Mouse (Mus musculus) G1E (cell line): ENCODE measurements around the gene Crym. TPM values are rescaled to one million over a fixed set of nuclear protein-coding genes. Genes with fewer than 3 reads are reported as not detected.

Source experiments
- ATAC-seq: 2 replicates; pipeline ENCODE4 v1.8.0; 2016; ENCODE audit warnings: mild to moderate bottlenecking; ENCODE audit not compliant: insufficient number of reproducible peaks, poor library complexity, low FRiP score, severe bottlenecking; ENCODE audit errors: extremely low read depth
- DNase-seq: peaks from one replicate; pipeline ENCODE4 v3.0.0; 2012; ENCODE audit warnings: low spot score
- H3K27me3 ChIP-seq: 2 replicates; pipeline ENCODE4 v1.6.1; 2012; ENCODE audit warnings: mild to moderate bottlenecking, low read length, inconsistent platforms; ENCODE audit not compliant: insufficient read depth
- H3K36me3 ChIP-seq: replicated peaks from 2 replicates; pipeline ENCODE3; 2012; ENCODE audit warnings: mild to moderate bottlenecking, inconsistent platforms
- H3K4me1 ChIP-seq: 2 replicates; pipeline ENCODE4 v1.6.1; 2012; ENCODE audit warnings: low read depth, low read length, inconsistent platforms, mixed read lengths; ENCODE audit not compliant: insufficient read depth
- H3K4me3 ChIP-seq: 2 replicates; pipeline ENCODE4 v1.5.1; 2012; ENCODE audit warnings: low read depth, mild to moderate bottlenecking, inconsistent platforms, low read length, moderate library complexity, mixed read lengths
- H3K9me3 ChIP-seq: replicated peaks from 2 replicates; pipeline ENCODE4 v1.6.1; 2012; ENCODE audit warnings: inconsistent platforms
- CTCF ChIP-seq: IDR thresholded peaks from 2 replicates; pipeline ENCODE4 v1.5.1; 2012; ENCODE audit warnings: low read depth, low read length, inconsistent platforms, mixed read lengths
- GATA1 ChIP-seq: IDR thresholded peaks from 2 replicates; pipeline ENCODE4 v1.6.1; 2012; ENCODE audit warnings: borderline replicate concordance, low read length, inconsistent platforms, mixed read lengths
- GATA2 ChIP-seq: IDR thresholded peaks from 2 replicates; pipeline ENCODE4 v1.6.1; 2012; ENCODE audit warnings: low read depth, low read length, inconsistent platforms, borderline replicate concordance
- POLR2AphosphoS5 ChIP-seq: IDR thresholded peaks from 2 replicates; pipeline ENCODE4 v1.6.1; 2012; ENCODE audit warnings: low read depth, low read length, inconsistent platforms; ENCODE audit not compliant: insufficient replicate concordance
- TAL1 ChIP-seq: conservative IDR thresholded peaks from 2 replicates; pipeline ENCODE4 v1.6.1; 2012; ENCODE audit warnings: low read depth, low read length, inconsistent platforms, mixed read lengths
- polyA plus RNA-seq: library from polyadenylated mRNA; stranded (reverse); fragments of >175 nt; gene quantifications from 2 replicates; pipeline ENCODE4 v1.2.3, GENCODE M21; 2012
- total RNA-seq, 2 experiments: library from RNA; stranded (forward) in 1 of 2; stranded (reverse) in 1 of 2; fragments of 200-1000 nt in 1 of 2; fragments of >200 nt in 1 of 2; fragmentation: Nextera tagmentation in 1 of 2; gene quantifications; 2 replicates each; pipeline ENCODE4 v1.2.3; 2014 to 2017

The Crym gene
- total and polyA plus RNA-seq, 3 experiments = 0.11 TPM; not detected in 2

DNA sequence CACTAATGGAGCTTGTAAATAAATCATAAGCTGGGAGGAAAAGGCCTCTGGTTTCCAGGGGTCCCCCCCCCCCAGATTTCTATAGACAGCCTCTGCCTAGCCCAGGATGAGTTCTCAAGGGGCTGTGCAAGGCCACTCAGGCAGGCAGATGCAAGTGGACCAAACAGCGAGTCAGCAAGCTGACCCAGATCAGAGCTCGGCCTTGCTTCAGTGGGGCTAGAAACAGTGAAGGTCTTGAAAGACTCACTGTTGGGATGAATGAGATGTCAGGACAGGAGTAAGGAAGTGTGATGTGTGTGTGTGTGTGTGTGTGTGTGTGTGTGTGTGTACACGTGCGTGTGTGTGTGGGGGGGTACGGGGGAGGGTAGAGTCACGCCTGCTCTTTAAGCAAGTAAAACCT lies 9.1 kb downstream of the Crym start:
- Histone ChIP-seq H3K9me3 (no peaks in the 10 kb centered on the region), H3K4me1 (no peaks in the 10 kb centered on the region), H3K4me3 (no peak overlapping the region), H3K27me3 (no peaks in the 10 kb centered on the region), H3K36me3 (no peaks in the 10 kb centered on the region)
- DNase-seq (no peak), ATAC-seq (no peak)
- no peak for TF ChIP-seq GATA1
- TF ChIP-seq POLR2AphosphoS5 = no peak

DNA sequence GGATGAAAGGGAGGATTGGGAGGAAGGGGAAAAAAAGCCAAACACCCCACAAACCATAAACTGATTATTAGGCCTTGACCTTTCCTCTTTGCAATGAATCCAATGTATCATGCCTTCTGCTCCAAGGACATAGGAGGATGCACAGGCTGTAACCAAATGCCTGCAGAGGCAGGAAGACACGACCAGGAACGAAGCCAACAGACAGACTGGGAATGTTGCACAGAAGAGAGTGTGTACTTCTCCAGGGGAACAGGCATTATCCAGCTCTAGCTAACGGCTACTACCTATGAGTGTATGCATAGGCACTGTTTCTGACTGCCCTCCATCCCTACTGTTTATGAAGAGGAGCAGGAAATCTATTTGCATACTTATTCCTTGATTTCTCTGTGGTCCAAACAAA lies 9.7 kb downstream of the Crym start:
- Histone ChIP-seq H3K36me3 (no peaks in the 10 kb centered on the region), H3K9me3 (no peaks in the 10 kb centered on the region), H3K4me1 (no peaks in the 10 kb centered on the region), H3K27me3 (no peaks in the 10 kb centered on the region), H3K4me3 (no peak overlapping the region)
- no peak for TF ChIP-seq TAL1
- no peak for TF ChIP-seq GATA1
- TF ChIP-seq POLR2AphosphoS5 = no peak
- no peak for TF ChIP-seq CTCF
- no peak for TF ChIP-seq GATA2
- no peak for DNase-seq
- no peak for ATAC-seq

DNA sequence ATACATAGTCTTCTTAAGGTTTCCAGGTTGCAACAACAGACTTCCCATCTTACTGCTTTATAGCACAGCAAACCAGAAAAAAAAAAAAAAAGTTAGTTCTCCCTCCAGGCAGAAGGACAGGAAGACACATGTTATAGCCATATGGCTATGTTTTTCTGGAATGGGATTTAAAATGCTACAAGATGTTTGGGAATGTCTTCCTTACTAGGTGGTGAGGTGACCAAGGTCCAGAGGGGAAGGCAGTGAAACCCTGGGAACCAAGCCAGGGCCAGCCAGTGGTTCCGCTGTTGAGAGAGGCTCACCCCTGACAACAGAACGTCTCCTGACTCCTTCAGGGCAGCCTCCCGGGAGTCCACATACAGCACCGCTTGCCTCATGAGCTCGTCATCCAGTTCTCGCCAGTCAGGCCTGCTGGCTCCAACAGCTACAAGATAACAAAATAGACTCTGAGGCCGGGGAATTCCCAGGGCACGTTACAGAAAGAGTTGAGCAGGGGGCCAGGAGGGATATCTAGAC lies 11.7 kb downstream of the Crym start:
- no peak for TF ChIP-seq CTCF
- TF ChIP-seq GATA1 = no peak
- TF ChIP-seq GATA2 = no peak
- TF ChIP-seq TAL1 = no peak
- no peak for TF ChIP-seq POLR2AphosphoS5
- H3K4me1 ChIP-seq = no peaks in the 10 kb centered on the region
- H3K4me3 ChIP-seq = no peak overlapping the region
- no peaks in the 10 kb centered on the region for H3K36me3 ChIP-seq
- H3K27me3 ChIP-seq = no peaks in the 10 kb centered on the region
- DNase-seq (no peak), ATAC-seq (no peak)
- H3K9me3 ChIP-seq = no peaks in the 10 kb centered on the region

DNA sequence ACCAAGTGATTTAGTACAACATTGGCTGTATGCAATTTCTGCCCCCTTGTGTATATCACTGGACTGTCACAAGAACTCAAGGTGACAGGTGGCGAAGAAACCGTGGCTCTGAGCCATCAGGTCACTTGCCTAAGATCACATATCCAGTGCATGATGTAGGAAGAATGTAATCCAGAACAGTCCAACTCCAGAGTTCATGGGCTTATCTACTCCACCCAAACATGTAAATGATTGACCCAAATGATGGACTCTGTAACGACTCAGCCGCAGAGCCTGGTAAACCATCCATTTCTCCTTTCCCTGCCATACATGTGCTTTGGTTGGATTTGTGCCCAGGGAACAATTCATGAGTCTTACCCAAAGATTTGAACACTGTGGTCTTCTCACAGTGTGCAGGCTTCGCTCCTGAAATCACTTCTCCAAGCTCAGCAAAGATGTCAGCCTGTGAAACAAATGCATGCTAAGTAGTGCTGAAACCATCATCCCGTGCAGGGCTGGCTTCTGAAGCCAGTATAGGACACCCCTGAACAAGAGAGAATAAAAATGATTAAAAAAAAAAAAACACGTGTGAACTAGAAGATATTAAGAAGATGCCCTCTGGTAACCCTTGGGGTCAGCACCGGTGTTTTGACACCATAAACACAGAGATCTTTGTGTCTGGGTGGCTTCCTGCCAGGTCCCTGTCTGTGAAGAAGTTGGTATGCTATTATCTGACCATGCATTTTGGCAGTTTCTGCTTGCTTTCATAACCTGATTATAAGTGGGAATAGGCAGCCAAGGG lies 12.4 kb downstream of the Crym start:
- DNase-seq = no peak
- no peaks in the 10 kb centered on the region for H3K9me3 ChIP-seq
- H3K4me1 ChIP-seq = no peaks in the 10 kb centered on the region
- no peak overlapping the region for H3K4me3 ChIP-seq
- H3K36me3 ChIP-seq = no peaks in the 10 kb centered on the region
- no peak for TF ChIP-seq GATA2
- no peak for TF ChIP-seq TAL1
- TF ChIP-seq POLR2AphosphoS5 = no peak
- TF ChIP-seq GATA1 = no peak
- TF ChIP-seq CTCF = no peak
- no peaks in the 10 kb centered on the region for H3K27me3 ChIP-seq
- ATAC-seq = no peak

DNA sequence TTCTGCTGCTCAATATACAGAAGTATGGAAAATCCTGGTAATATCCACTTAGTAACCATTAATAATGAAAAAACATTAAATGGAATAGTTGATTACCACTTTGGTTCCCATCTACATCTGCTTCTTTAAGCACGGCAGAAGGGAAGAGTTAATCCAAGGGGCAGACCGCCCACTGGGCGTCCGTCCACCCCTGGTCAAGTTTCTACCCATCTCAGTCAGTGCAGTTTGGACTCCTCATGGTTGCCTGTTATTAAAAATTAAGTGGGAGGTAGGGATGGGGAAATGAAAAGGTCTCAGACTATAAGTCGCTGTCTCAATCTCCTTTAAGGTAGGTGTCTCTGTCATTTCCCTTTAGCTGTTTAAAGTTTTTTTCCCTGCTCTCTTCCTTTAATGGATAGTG lies 13.0 kb downstream of the Crym start:
- DNase-seq (no peak), ATAC-seq (no peak)
- no peaks in the 10 kb centered on the region for H3K4me1 ChIP-seq
- no peaks in the 10 kb centered on the region for H3K9me3 ChIP-seq
- TF ChIP-seq GATA2 (no peak), POLR2AphosphoS5 (no peak), TAL1 (no peak)
- no peak overlapping the region for H3K4me3 ChIP-seq
- H3K36me3 ChIP-seq = no peaks in the 10 kb centered on the region
- H3K27me3 ChIP-seq = no peaks in the 10 kb centered on the region

DNA sequence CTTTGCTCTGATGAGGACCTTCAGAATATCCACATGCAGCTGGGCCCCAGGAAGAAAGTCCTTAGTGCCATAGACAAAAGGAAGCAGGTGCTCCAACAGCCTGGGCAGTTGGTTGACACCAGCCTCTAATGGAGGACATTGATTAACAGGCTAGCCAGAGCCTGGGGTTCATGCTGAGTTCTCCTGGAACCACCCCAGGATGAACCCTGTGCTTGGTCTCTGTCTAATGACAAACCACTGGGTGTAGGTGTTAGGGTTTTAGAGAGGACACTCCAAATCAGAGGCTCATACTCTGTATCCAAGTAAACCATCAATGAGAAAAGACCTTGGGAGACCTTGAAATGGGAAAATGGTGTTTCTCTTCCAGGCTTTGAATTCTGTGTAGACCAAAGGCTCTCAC lies 19.0 kb downstream of the Crym start:
- ATAC-seq = no peak
- TF ChIP-seq GATA2 (no peak), POLR2AphosphoS5 (no peak), CTCF (no peak), TAL1 (no peak), GATA1 (no peak)
- Histone ChIP-seq H3K27me3 (no peaks in the 10 kb centered on the region), H3K4me3 (no peak overlapping the region), H3K36me3 (no peaks in the 10 kb centered on the region), H3K4me1 (no peaks in the 10 kb centered on the region), H3K9me3 (no peaks in the 10 kb centered on the region)
- no peak for DNase-seq

DNA sequence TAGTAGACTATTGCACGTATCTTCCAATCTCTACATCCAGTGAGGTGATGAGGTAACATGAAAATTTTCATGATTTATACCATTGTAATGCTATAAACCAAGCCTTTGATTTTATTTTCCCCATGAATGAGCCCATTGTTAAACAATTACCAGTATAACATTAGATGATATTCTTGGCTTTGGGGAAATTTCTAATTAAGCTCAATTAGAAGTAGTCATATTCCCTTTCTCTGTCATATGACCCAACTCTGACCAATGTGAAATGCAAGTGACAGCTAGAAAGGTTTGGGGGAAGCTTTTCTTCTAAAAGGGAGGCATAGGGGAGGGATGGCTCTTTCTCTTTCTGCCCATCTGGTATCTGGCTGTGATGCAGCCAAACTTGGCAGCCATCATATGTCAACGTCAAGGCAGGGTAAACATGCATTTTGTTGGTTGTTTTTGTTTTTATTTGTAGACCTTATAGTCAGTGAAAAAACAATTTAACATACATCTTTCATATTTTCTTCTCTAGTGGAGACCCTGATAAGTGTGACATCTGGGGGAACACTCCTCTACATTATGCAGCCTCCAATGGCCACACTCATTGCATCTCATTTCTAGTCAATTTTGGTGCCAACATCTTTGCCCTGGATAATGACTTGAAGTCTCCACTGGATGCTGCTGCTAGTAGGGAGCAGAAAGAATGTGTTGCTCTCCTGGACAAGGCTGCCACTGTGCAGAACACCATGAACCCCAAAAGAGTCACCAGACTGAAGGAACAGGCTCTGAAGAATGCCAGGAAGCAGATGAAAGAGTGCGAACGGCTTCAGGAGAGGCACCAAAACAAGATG lies 20.3 kb downstream of the Crym start:
- H3K27me3 ChIP-seq = no peaks in the 10 kb centered on the region
- H3K9me3 ChIP-seq = no peaks in the 10 kb centered on the region
- H3K4me3 ChIP-seq = no peak overlapping the region
- no peak for ATAC-seq
- no peak for DNase-seq
- TF ChIP-seq GATA2 (no peak), POLR2AphosphoS5 (no peak), TAL1 (no peak), GATA1 (no peak), CTCF (no peak)
- H3K36me3 ChIP-seq = no peaks in the 10 kb centered on the region
- H3K4me1 ChIP-seq = no peaks in the 10 kb centered on the region
